8 mouse cellular contexts compared by ENCODE assay signal in genomic region chr7:49451240-49451639, GRCm38 (mm10).
DNase-seq lines count a peak whose midpoint lies in the region; ATAC-seq lines count a peak whose summit lies in the region.

No protein-coding gene starts in this region.

- intact Hi-C loops in heart, postnatal 14 days (cut with DNase I) = no loop called here

- peak; percentile 19 for DNase-seq in CD4-positive, CD25-positive, alpha-beta regulatory T cell, adult 2 months (ENCODE audit: low read depth, low spot score)
- no peak for DNase-seq in ovary, postnatal 10 days (ENCODE audit: low spot score)
- DNase-seq in urinary bladder, postnatal 10 days (ENCODE audit: low spot score) = no peak
- DNase-seq in heart, postnatal 14 days = no peak

- no peak overlapping the region for H3K27ac ChIP-seq in hindbrain, embryonic 13.5 days
- H3K27ac ChIP-seq in hindbrain, embryonic 16.5 days (ENCODE audit: low read depth, low read length) = no peak overlapping the region
- H3K27ac ChIP-seq in embryonic facial prominence, embryonic 13.5 days = peak overlapping the region; percentile 88
- 0 out of 2 replicates have a peak overlapping the region, but pooled peaks have one; percentile 16 for H3K27ac ChIP-seq in liver, embryonic 15.5 days (replicated peaks)

- no peak for ATAC-seq in hindbrain, embryonic 13.5 days (ENCODE audit: low FRiP score)
- no peak for ATAC-seq in hindbrain, embryonic 16.5 days
- ATAC-seq in embryonic facial prominence, embryonic 13.5 days (ENCODE audit: insufficient number of reproducible peaks, insufficient read depth, low FRiP score, low TSS enrichment, low read depth) = no peak
- no peak for ATAC-seq in liver, embryonic 15.5 days (ENCODE audit: insufficient read depth)

- 0 out of 2 replicates have a peak overlapping the region, but pooled peaks have one; percentile 19 for H3K4me2 ChIP-seq in hindbrain, embryonic 13.5 days
- no peak overlapping the region for H3K4me2 ChIP-seq in hindbrain, embryonic 16.5 days (ENCODE audit: low read length)
- H3K4me2 ChIP-seq in embryonic facial prominence, embryonic 13.5 days = peak overlapping the region; percentile 57
- peak overlapping the region; percentile 25 for H3K4me2 ChIP-seq in liver, embryonic 15.5 days

- H3K4me3 ChIP-seq in hindbrain, embryonic 13.5 days = no peak overlapping the region
- no peak overlapping the region for H3K4me3 ChIP-seq in hindbrain, embryonic 16.5 days (ENCODE audit: low read length)
- H3K4me3 ChIP-seq in embryonic facial prominence, embryonic 13.5 days = 0 out of 2 replicates have a peak overlapping the region, but pooled peaks have one; percentile 21
- H3K4me3 ChIP-seq in liver, embryonic 15.5 days (replicated peaks) = no peak overlapping the region

- H3K36me3 ChIP-seq in hindbrain, embryonic 13.5 days = peaks cover 20% of the 10 kb centered on the region
- peaks cover 3% of the 10 kb centered on the region; the same call in 1 of the 2 replicates for H3K36me3 ChIP-seq in hindbrain, embryonic 16.5 days (ENCODE audit: control insufficient read depth, insufficient read depth, low read length)
- peaks cover 10% of the 10 kb centered on the region; the same call in 1 of the 2 replicates for H3K36me3 ChIP-seq in embryonic facial prominence, embryonic 13.5 days
- H3K36me3 ChIP-seq in liver, embryonic 15.5 days (replicated peaks) = no peaks in the 10 kb centered on the region

- no peak overlapping the region for H3K9ac ChIP-seq in hindbrain, embryonic 13.5 days
- no peak overlapping the region for H3K9ac ChIP-seq in hindbrain, embryonic 16.5 days (ENCODE audit: low read depth, low read length)
- no peak overlapping the region for H3K9ac ChIP-seq in embryonic facial prominence, embryonic 13.5 days
- no peak overlapping the region for H3K9ac ChIP-seq in liver, embryonic 15.5 days

- H3K27me3 ChIP-seq in hindbrain, embryonic 13.5 days = no peaks in the 10 kb centered on the region
- no peaks in the 10 kb centered on the region for H3K27me3 ChIP-seq in hindbrain, embryonic 16.5 days (replicated peaks; ENCODE audit: control insufficient read depth, insufficient read depth, low read length)
- H3K27me3 ChIP-seq in embryonic facial prominence, embryonic 13.5 days = peaks cover 20% of the 10 kb centered on the region
- no peaks in the 10 kb centered on the region for H3K27me3 ChIP-seq in liver, embryonic 15.5 days

- H3K4me1 ChIP-seq in hindbrain, embryonic 13.5 days (replicated peaks) = peaks cover 12% of the 10 kb centered on the region
- H3K4me1 ChIP-seq in hindbrain, embryonic 16.5 days (ENCODE audit: control insufficient read depth, insufficient read depth, low read depth, low read length) = peaks cover 9% of the 10 kb centered on the region
- H3K4me1 ChIP-seq in embryonic facial prominence, embryonic 13.5 days = peaks cover 49% of the 10 kb centered on the region
- H3K4me1 ChIP-seq in liver, embryonic 15.5 days (replicated peaks) = peaks cover 10% of the 10 kb centered on the region

- no peaks in the 10 kb centered on the region for H3K9me3 ChIP-seq in hindbrain, embryonic 13.5 days
- no peaks in the 10 kb centered on the region for H3K9me3 ChIP-seq in hindbrain, embryonic 16.5 days (ENCODE audit: control insufficient read depth, low read length)
- H3K9me3 ChIP-seq in embryonic facial prominence, embryonic 13.5 days = no peaks in the 10 kb centered on the region
- no peaks in the 10 kb centered on the region for H3K9me3 ChIP-seq in liver, embryonic 15.5 days (replicated peaks)

- 93% methylated on average over 10 of the region's 10 CpGs for WGBS in hindbrain, embryonic 13.5 days
- WGBS in hindbrain, embryonic 16.5 days = 91% methylated on average over 10 of the region's 10 CpGs
- WGBS in embryonic facial prominence, embryonic 13.5 days = 81% methylated on average over 10 of the region's 10 CpGs
- 45% methylated on average over 10 of the region's 10 CpGs for WGBS in liver, embryonic 15.5 days (ENCODE audit: insufficient replicate concordance)

Comparison
In these comparisons a context has a peak if more than half of its experiments do, and no peak if none do; other contexts are left out.
1. H3K27ac ChIP-seq: peak in embryonic facial prominence, embryonic 13.5 days (single experiment) and liver, embryonic 15.5 days (single experiment); none in hindbrain, embryonic 13.5 days (single experiment) and hindbrain, embryonic 16.5 days (single experiment).